Mouse (Mus musculus): ENCODE results near the gene Desi2. TPM values are rescaled to one million over a fixed set of nuclear protein-coding genes. Genes with fewer than 3 reads are reported as not detected.
A peak's percentile ranks its signal among the peaks of the same experiment; 100 is the strongest.
"Not testable (repeated sequence)": the region's sequence is repeated elsewhere in the genome, so short reads cannot be mapped to it uniquely, and the experiment has no call there.

The Desi2 gene
- total RNA-seq, 1 experiment from 2014 or later = 22.0 TPM

- peak in 1 of 2 experiments; percentile 58; a peak in 1 of 4 replicates for ATAC-seq (replicated peaks in 1 of 2; ENCODE audit: insufficient read depth in 1 of 2, low FRiP score in 2 of 2, low TSS enrichment in 1 of 2, low read depth in 1 of 2, poor library complexity in 2 of 2, severe bottlenecking in 2 of 2)
Measured at GRCm38 (mm10) chr1:178241884-178242508, 54.8 kb downstream of the Desi2 start.

DNA sequence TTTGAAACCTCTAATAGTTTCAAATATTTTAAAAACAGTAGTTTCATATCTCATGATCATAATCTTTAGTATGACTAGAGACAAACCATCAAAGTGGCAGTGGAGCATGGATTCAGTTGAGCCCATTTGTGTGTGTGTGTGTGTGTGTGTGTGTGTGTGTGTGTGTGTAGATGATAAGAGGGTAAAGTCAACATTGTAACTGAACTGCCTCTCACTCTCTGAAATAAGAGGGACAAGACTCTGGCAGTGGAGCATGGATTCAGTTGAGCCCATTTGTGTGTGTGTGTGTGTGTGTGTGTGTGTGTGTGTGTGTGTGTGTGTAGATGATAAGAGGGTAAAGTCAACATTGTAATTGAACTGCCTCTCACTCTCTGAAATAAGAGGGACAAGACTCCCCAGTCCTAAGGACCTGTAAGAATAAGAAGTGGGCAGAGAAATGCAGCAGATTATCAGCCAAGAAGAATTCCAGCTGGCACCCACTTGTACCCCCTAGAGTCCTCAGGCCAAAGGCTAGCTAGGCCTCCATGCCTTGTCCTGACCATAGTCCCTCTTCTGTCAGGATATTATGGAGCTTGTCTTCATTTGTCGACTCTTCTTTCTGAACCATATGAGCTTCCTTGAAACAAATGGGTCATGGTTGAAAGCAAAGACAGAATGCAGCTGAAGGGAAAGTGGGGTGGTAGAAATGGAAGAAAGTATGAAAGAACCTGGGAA is 61.0 kb downstream of the Desi2 start:
- no peak for ATAC-seq (replicated peaks in 1 of 2; ENCODE audit: insufficient read depth in 1 of 2, low FRiP score in 2 of 2, low TSS enrichment in 1 of 2, low read depth in 1 of 2, poor library complexity in 2 of 2, severe bottlenecking in 2 of 2)

DNA sequence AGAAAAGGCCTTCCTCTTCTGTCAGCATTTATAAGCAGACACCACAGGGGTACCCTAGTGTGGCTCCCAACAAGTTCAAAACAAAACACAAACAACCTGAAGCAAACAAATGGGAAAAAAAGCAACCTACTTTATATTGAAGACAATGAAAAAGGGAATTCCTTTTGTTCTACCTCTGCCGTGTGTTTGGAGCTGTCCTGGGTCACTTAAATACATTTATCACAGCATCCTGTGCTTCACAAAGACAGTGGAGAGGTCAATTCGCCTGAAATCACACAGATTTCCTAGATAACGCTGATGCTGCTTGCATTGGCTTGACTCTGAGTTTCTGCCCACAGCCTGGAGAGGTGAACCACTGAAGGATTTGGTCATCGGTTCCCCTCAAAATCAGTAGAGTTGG is 67.4 kb downstream of the Desi2 start:
- ATAC-seq (replicated peaks in 1 of 2; ENCODE audit: insufficient read depth in 1 of 2, low FRiP score in 2 of 2, low TSS enrichment in 1 of 2, low read depth in 1 of 2, poor library complexity in 2 of 2, severe bottlenecking in 2 of 2) = no peak

- no peak for ATAC-seq (replicated peaks in 1 of 2; ENCODE audit: insufficient read depth in 1 of 2, low FRiP score in 2 of 2, low TSS enrichment in 1 of 2, low read depth in 1 of 2, poor library complexity in 2 of 2, severe bottlenecking in 2 of 2)
Measured at GRCm38 (mm10) chr1:178256351-178256750, 69.1 kb downstream of the Desi2 start.

DNA sequence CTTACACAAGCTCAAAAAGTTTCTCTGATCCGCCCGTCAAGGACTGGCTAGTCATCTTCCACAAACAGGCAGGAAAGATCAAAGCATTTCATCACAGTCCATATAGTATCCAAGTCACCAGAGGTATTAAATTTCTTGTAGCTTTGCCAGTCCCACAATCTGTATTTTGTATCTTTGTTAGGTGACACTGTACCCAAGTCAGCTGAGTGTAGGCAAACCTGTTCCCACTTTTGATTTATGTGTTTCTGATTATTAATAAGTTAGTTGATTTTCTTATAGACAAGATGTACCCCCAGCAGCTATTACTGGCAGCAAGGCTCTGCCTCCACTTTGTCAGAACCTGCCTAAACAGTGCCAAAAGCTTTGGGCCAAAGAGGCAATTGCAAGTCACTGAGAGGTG is 71.6 kb downstream of the Desi2 start:
- ATAC-seq (replicated peaks in 1 of 2; ENCODE audit: insufficient read depth in 1 of 2, low FRiP score in 2 of 2, low TSS enrichment in 1 of 2, low read depth in 1 of 2, poor library complexity in 2 of 2, severe bottlenecking in 2 of 2) = no peak

GRCm38 (mm10) chr1:178265381-178265780 is 78.2 kb downstream of the Desi2 start:
- ATAC-seq (replicated peaks in 1 of 2; ENCODE audit: insufficient read depth in 1 of 2, low FRiP score in 2 of 2, low TSS enrichment in 1 of 2, low read depth in 1 of 2, poor library complexity in 2 of 2, severe bottlenecking in 2 of 2) = not testable (repeated sequence)

GRCm38 (mm10) chr1:178270635-178271034 is 83.4 kb downstream of the Desi2 start:
- no peak for ATAC-seq (replicated peaks in 1 of 2; ENCODE audit: insufficient read depth in 1 of 2, low FRiP score in 2 of 2, low TSS enrichment in 1 of 2, low read depth in 1 of 2, poor library complexity in 2 of 2, severe bottlenecking in 2 of 2)

DNA sequence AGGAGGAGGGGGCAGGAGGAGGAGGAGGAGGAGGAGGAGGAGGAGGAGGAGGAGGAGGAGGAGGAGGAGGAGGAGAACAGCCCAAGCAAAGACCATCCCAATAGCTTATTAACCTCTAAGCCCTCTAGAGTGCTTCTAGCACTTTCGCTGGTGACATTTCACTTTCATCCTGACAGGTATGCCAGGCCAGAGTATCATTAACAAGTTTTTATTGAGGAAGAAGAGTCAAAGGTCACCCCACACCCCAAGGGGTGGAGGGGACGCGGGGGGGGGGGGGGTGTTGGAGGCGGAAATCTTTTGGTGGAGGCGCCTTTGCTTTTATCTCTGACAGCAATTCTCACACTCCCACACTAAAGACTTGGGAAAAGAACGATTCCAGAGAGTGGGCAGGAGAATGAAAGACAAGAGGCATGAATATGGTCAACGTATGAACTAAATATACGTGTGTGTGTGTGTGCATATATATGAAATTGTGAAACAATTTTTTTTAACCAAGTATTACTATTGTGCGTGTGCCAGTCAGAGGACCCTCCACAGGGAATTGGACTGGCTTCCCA is 88.0 kb downstream of the Desi2 start:
- ATAC-seq (replicated peaks in 1 of 2; ENCODE audit: insufficient read depth in 1 of 2, low FRiP score in 2 of 2, low TSS enrichment in 1 of 2, low read depth in 1 of 2, poor library complexity in 2 of 2, severe bottlenecking in 2 of 2) = no peak

DNA sequence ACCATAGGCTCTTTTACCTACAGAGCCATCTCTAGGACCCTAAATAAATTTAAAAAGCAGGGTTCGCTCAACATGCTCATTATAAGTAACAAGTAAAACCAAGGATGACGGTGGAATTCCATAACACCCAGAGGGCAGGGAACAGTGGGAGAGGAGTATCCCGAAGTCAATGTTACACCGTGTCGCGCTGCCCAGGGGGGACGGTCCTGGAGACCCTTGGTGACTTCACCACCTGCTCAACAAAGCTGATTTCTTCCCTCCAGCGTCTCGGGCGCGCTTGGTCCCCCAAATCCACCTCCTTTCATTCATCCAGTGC is 88.5 kb downstream of the Desi2 start:
- no peak; a peak in 1 of 4 replicates for ATAC-seq (replicated peaks in 1 of 2; ENCODE audit: insufficient read depth in 1 of 2, low FRiP score in 2 of 2, low TSS enrichment in 1 of 2, low read depth in 1 of 2, poor library complexity in 2 of 2, severe bottlenecking in 2 of 2)

DNA sequence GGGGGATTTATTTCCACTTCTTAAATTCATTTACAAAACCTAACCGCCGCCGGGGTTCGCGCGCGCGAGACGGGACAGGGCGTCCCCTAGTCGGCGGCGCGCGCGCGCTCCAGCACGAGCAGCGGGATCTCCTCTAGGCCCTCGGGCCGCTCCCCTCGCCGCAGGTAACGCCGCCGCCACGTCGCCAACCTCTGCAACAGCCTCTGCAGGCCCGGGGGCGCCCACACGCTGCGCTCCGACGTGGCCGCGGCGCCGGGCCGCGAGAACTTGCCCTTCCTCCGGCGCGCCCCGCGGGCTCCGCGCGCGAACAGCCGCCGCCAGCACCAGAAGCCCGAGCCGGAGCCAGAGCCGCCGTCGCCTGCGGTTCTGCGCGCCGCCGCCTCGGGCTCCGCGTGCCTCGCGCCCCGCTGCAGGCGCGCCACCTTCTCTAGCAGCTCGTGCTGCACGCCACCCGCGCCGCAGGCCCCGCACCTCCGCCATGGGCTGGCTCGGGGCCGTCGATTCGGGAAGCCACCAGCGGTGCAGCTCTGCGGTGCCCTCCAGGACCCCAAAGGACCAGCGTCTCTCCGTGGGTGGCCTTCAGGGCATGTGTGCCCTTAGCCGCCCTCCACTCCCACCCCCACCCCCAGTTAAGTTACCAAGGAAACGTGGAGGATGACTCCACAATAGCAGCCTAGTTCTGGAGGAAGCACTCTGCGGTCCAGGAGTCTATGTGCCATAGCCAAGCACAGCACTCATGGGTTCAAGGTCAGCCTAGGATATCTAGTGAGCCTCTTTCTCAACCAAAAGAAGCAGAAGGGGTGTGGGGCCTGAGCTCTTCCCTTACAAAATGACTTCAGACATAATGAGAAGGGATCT is 89.1 kb downstream of the Desi2 start:
- ATAC-seq (replicated peaks in 1 of 2; ENCODE audit: insufficient read depth in 1 of 2, low FRiP score in 2 of 2, low TSS enrichment in 1 of 2, low read depth in 1 of 2, poor library complexity in 2 of 2, severe bottlenecking in 2 of 2) = peak; percentile 68 to 73

GRCm38 (mm10) chr1:178283314-178283713 is 96.1 kb downstream of the Desi2 start:
- ATAC-seq (replicated peaks in 1 of 2; ENCODE audit: insufficient read depth in 1 of 2, low FRiP score in 2 of 2, low TSS enrichment in 1 of 2, low read depth in 1 of 2, poor library complexity in 2 of 2, severe bottlenecking in 2 of 2) = not testable (repeated sequence)

DNA sequence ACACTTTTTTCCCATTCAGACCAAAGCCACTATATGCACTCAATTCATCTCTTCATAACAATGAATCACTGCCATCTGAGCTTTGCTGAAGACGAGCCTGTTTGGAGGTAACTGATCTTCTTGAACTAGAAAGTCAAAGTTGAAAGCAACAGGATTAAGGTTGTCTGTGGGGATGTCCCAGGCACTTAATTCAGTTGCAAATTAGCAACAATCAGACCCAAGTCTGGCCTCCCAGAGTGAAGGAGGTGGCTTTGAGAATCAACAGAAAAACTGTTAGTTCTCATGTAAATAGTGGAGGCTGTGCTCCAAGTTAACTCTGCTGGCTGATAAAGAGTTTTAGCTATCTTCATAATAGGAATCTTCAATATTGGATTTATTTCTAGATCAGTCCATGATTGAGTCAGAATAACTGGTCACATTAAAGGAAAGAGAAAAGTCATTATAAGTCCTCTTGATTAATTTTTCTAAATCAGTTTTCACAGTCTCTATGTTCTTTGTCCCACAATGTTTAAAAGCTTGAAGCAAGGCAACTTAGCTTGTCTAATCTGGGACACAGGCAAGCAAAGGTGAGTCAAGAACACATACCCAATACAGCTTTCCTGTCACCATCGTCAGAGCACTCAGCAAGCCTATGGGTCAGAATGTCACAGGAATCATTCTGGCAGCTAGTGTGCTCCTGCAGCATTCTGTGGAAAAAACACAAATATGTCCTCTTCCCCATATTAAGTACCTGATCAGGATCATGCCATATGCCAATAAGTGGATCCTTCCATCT is 96.9 kb downstream of the Desi2 start:
- ATAC-seq (replicated peaks in 1 of 2; ENCODE audit: insufficient read depth in 1 of 2, low FRiP score in 2 of 2, low TSS enrichment in 1 of 2, low read depth in 1 of 2, poor library complexity in 2 of 2, severe bottlenecking in 2 of 2) = no peak

DNA sequence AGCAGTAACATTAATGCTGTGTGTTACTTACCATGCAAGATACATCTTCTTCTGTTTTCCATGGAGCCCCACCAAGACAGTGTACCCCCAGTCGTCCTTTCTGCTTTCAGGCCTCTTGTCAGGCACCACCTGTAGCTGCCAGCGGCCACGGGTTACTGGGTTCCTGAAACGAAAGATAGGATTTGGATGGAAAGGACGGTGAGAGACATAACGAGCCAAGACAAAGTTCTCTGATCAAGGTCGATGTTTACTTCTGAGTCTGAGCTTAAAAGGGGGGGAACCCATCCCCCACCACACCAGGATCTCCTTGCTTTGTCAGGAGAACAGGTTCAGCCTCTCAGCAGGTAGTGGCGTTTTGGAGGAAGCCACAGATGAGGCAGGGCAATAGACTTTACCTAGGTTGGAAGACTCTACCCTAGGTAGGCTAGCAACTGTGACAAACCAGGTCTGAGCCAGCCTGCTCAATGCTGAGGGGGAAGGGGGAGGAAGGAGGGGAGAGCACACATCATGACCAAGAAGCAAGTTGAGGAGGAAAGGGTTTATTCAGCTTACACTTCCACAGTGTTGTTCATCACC is 100.5 kb downstream of the Desi2 start:
- no peak for ATAC-seq (replicated peaks in 1 of 2; ENCODE audit: insufficient read depth in 1 of 2, low FRiP score in 2 of 2, low TSS enrichment in 1 of 2, low read depth in 1 of 2, poor library complexity in 2 of 2, severe bottlenecking in 2 of 2)

DNA sequence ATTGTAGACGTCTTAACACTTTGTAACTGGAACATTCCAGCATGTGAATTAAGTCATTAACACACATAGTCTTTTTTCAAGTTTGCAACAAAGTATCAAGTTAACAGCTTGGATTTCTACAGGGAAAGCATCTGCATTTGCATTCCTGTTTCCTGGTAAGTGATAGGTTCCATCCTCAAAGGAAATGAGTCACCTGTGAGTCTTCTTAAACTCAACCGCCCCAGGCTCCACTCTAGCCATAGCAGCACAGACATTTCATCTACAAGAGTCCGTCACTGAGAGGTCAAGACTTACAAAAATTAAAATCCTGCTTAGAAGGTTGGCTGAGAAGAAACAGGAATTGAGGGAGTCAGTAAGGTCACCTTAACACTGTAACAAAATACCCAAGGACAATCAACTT is 104.5 kb downstream of the Desi2 start:
- ATAC-seq (replicated peaks in 1 of 2; ENCODE audit: insufficient read depth in 1 of 2, low FRiP score in 2 of 2, low TSS enrichment in 1 of 2, low read depth in 1 of 2, poor library complexity in 2 of 2, severe bottlenecking in 2 of 2) = no peak

DNA sequence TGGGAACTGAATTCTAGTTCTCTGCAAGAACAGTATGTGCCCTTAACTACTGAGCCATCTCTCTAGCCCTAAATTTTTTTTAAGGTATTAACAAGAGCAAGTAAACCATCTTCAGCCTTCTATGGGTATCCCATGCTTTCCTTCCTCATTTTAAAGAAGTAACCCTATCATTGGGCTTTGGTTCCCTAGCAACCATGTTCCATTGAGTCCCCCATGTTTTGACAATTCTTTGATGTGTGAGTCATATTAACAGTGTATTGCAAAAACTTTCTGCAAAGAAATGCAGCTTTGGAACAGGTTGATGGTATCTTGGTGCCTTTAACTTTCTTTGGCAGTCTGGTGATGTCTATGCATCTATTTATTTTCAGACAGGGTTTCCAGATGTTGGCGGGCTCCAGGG is 106.8 kb downstream of the Desi2 start:
- ATAC-seq (replicated peaks in 1 of 2; ENCODE audit: insufficient read depth in 1 of 2, low FRiP score in 2 of 2, low TSS enrichment in 1 of 2, low read depth in 1 of 2, poor library complexity in 2 of 2, severe bottlenecking in 2 of 2) = no peak

DNA sequence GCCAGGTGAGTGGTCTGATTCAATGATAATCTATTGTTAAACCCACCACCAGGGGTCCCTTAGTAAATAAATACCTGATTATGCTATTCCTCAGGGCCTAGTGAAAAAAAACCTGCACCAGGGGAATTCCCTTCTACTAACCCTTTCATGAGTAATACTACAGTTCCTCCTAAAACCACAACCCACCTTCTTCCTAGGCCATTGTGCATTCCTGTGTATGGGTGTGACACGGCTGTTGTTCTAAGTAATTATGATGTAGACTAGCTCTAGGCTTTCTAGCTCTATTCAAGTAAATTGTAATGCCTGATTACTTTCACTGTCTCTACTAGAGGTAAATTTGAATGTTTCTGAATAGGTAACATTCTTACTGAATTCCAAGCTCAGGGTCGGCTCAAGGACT is 114.0 kb downstream of the Desi2 start:
- ATAC-seq (replicated peaks in 1 of 2; ENCODE audit: insufficient read depth in 1 of 2, low FRiP score in 2 of 2, low TSS enrichment in 1 of 2, low read depth in 1 of 2, poor library complexity in 2 of 2, severe bottlenecking in 2 of 2) = not testable (repeated sequence)

GRCm38 (mm10) chr1:178303425-178303824 is 116.2 kb downstream of the Desi2 start:
- peak; percentile 53 to 69; a peak in 1 of 4 replicates for ATAC-seq (replicated peaks in 1 of 2; ENCODE audit: insufficient read depth in 1 of 2, low FRiP score in 2 of 2, low TSS enrichment in 1 of 2, low read depth in 1 of 2, poor library complexity in 2 of 2, severe bottlenecking in 2 of 2)

Measured in hematopoietic stem cell, adult 5-6 weeks (primary cell).